Mouse (Mus musculus): ENCODE data around the gene Itga11.
"Not testable (repeated sequence)": the region's sequence is repeated elsewhere in the genome, so short reads cannot be mapped to it uniquely, and the experiment has no call there.

Gene Itga11

DNA sequence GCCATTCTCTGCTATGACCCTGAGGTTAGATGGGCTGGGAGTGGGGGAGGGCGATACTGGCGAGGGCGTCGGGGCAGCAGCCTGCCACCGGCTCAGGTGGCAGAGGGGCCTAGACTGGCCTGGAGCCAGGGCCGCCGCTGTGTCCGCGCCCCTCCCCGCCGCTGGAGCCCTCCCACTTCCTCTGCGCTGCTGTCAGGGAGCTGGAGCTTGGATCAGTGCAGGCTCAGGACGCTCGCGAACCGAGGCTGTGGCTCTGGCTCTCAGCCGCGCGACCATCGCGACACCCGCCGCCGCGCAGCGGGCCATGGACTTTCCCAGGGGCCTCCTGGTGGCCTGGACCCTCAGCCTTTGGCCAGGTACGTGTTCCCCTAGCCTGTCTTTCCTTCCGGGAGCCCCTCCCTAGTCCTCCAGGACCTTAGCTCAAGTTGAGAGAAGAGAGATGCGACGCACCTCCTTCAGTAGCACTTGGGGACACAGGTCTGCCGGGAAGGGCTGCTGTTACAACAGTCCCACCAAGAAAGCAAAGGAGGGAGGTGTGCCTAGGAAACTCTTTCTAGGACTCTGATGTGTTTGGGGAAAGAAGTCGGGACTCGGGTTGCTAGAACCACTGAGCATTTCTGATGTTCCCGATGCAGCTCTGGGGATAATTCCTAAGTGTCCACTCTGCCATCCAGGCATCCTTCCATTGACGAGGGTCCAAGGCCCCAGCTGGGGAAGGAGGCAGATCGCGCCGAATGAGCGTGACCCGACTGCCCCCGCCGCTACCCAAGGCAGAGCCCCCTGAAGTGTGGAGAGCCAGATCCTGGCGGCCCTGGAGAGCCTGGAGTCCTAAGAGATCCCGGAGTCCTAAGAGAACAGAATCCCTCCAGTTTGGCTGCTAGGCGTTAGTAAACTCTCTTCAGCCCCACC is at the start of gene Itga11:
TSS of gene Itga11 (plus strand) at position 186 of the 909 bp plus-strand sequence.
- DNase-seq (ENCODE audit: low read depth, low spot score), result no peak

GRCm38 (mm10) chr9:62630631-62631240 is 46.9 kb upstream of the Itga11 start:
- no peak for DNase-seq (ENCODE audit: low read depth, low spot score)

- no peak for DNase-seq (ENCODE audit: low read depth, low spot score)
These were observed 45.2 kb upstream of the Itga11 start for GRCm38 (mm10) chr9:62632392-62632791.

DNA sequence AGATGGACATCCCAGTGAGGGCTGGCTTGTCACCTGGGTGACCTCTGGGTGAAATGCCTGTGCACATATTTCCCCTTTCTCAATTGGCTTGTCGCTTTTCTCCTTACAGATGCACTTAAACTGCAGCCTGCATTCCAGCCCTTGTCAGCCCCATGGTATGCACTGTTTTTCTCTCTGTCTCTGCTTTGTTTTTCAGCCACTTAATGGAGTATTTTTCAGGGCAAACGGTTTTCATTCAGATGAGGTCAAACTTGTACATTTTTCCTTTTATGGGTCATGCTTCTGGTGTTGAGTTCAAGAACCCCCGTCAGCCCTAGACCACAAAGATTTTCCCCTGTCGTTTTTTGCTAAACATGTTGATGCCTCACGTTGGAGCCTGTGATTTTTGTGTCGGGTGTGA is 39.6 kb upstream of the Itga11 start:
- no peak for DNase-seq (ENCODE audit: low read depth, low spot score)

DNA sequence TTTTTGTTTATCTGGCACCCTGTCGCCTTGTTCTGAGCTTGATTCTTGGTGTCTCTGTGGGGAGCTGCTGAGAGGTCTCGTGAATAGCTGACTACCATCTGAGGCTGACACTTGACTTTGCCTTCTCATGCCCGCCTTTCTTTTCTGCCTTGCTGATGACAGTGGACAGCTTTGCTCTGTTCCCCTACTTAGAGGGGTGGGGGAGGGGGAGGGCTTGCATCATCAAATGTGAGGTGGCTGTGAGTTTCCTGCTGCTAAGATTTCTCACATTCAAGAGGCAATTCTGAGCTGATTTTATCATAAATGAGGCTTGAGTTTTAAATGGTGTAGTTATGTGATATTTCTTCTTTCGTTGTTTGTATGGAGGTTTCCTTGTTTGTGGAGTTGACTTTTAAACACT is 37.9 kb upstream of the Itga11 start:
- DNase-seq (ENCODE audit: low read depth, low spot score), result no peak

DNA sequence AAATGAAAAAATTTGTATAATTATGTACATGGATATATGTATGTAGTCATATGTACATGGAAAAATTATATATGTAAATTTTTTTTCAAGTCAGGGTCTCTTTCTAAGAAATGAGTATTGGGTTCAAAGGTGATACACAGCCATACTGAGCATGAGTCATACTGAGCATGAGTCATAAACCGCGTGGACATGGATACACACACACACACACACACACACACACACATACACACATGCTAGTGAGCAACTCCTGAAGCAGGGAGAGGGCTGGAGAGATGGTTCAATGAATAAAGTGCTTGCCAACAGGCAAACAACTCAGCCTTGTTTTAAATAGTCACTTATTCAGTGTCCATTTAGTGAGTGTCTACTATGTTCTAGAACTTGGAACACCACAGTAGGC is 37.4 kb upstream of the Itga11 start:
- no peak for DNase-seq (ENCODE audit: low read depth, low spot score)

- no peak for DNase-seq (ENCODE audit: low read depth, low spot score)
These were observed 31.8 kb upstream of the Itga11 start for GRCm38 (mm10) chr9:62645716-62646400.

- no peak for DNase-seq (ENCODE audit: low read depth, low spot score)
These were observed 30.9 kb upstream of the Itga11 start for GRCm38 (mm10) chr9:62646721-62647183.

DNA sequence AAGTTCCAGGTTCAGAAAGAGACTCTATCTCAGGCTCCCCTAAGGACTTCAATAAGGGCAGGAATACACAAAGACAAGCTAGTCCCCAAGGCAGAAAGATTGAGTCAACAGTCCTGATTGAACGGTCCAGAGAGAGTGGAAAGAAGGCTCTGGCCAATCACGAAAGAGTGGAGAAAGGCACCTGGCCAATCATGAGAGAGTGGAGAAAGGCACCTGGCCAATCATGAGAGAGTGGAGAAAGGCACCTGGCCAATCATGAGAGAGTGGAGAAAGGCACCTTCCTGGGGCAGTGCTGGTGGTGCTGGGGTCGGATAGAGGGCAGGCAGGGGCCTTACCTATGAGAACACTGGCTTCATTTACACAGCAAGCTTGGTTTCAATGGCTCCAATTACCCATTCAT is 28.2 kb upstream of the Itga11 start:
- no peak for DNase-seq (ENCODE audit: low read depth, low spot score)

GRCm38 (mm10) chr9:62650764-62651163 is 26.9 kb upstream of the Itga11 start:
- no peak for DNase-seq (ENCODE audit: low read depth, low spot score)

DNA sequence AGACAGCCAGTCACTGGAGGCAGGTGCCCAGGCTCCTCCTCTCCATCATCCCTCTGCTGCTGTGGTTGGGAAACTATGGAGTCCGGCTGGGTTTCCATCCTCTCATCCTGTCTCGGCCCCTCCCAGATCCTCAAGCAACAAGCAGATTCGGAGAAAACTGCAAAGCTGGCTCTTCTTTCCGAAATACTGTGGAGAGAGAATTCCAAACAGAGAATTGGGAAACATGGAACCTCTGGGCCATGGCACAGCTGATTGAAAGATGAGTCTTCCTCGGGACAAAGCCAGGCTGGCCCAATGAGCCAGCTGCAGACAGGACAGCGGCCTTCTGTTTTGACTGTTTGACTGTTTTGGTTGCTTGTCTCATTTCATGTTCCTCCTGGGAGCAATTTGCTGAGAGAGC is 23.3 kb upstream of the Itga11 start:
- DNase-seq (ENCODE audit: low read depth, low spot score), result no peak

DNA sequence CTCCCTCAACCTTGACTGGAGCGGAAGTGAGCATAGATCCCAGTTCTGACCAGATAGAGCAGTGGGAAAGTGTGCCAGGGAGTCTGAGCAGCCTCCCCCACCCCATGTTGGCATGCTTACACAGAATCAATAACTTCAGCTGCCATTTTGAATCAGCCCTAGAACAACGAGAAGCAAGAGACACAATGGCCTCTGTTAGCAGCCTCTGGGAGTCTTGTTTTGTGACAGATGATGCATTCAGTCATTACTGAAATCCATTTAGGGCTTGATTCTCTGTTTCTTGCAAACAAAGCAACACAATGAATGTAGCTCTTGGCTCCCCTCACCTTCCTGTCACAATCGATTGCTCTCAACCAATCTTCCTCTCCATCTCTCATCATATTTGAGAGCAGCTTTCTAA is 19.6 kb upstream of the Itga11 start:
- no peak for DNase-seq (ENCODE audit: low read depth, low spot score)

DNA sequence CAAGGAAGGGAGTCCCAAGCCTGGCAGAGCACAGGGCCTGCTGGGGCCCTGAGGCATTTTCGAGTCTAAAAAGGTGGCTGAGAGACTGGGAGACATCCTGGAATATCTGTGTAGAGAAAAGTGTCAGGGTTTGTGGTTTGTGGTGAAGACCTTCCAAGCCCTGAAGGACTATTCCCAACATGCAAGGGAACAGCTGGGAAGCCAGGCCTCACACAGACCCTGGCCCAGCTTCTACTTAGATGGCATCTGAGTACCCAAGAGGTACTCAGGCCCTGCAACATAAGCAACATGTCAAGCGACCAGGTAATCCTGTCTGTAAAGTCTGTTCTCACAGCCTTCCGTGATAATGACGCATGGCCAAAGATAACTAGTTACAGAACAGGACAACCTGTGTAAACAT is 18.6 kb upstream of the Itga11 start:
- no peak for DNase-seq (ENCODE audit: low read depth, low spot score)

- DNase-seq (ENCODE audit: low read depth, low spot score), result not testable (repeated sequence)
These were observed 16.7 kb upstream of the Itga11 start for GRCm38 (mm10) chr9:62660971-62661370.

GRCm38 (mm10) chr9:62663443-62663842 is 14.2 kb upstream of the Itga11 start:
- DNase-seq (ENCODE audit: low read depth, low spot score), result no peak

DNA sequence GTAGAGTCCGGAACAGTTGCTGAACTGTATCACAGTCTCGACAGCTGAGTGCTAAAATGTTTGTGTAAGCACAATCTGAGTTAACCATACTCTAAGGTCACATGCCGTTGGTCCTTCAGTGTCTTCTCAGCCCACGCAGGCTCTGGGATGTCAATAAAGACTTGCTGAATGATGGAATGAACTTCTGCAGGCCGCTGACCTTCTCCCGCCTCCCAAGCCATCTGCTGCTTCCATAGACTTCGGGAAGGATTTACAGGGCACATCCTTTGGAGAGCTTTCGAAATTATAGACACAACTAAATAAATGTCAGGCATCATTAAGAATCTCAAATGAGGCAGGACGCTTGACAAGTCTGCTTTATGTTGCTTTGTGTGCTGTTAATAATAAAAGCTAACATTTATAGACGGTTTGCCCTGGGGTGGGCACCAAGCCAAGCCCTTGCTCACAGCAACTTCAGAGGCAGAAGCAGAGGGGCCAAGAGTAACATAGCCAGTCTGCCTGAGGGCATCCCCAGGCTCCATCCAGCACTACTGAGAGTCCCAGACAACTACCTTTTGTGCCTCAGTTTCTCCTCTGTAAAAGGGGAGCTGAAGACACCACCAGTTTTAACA is 13.4 kb upstream of the Itga11 start:
- no peak for DNase-seq (ENCODE audit: low read depth, low spot score)

GRCm38 (mm10) chr9:62665892-62666291 is 11.7 kb upstream of the Itga11 start:
- no peak for DNase-seq (ENCODE audit: low read depth, low spot score)

DNA sequence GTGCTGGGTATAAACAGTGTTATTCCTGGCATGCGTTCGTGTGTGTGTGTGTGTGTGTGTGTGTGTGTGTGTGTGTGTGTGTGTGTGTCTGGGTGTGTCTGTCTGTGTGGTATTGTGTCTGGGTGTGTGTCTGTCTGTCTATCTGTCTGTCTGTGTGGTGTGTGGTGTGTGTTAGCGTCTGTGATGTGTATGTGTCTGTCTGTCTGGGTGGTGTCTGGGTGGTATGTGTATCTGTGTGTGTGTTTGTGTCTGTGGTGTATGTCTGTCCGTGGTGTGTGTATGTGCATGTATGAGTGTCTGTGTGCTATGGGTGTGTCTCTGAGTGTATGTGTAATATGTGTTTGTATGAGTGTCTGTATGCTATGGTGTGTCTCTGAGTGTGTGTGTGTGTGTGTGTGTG is 9.1 kb upstream of the Itga11 start:
- no peak for DNase-seq (ENCODE audit: low read depth, low spot score)

DNA sequence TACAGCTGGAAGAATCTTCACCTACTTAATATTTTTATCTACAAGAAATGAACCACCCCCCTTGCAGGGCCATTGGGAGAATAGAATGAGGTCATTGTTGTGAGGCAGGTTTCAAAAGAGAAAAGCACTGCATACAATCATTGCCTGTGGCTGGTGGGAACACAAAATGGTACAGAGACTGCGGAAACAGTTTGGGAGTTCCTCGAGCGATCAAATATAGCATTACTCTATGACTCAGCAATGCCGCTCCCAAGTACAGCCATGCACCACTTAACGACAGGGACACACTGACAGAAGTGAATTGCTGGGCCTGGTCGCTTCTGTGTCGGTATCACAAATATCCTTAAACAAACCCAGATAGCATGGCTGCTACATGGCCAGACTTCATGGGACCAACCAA is 4.4 kb upstream of the Itga11 start:
- DNase-seq (ENCODE audit: low read depth, low spot score), result no peak

GRCm38 (mm10) chr9:62675172-62675571 is 2.5 kb upstream of the Itga11 start:
- no peak for DNase-seq (ENCODE audit: low read depth, low spot score)

DNA sequence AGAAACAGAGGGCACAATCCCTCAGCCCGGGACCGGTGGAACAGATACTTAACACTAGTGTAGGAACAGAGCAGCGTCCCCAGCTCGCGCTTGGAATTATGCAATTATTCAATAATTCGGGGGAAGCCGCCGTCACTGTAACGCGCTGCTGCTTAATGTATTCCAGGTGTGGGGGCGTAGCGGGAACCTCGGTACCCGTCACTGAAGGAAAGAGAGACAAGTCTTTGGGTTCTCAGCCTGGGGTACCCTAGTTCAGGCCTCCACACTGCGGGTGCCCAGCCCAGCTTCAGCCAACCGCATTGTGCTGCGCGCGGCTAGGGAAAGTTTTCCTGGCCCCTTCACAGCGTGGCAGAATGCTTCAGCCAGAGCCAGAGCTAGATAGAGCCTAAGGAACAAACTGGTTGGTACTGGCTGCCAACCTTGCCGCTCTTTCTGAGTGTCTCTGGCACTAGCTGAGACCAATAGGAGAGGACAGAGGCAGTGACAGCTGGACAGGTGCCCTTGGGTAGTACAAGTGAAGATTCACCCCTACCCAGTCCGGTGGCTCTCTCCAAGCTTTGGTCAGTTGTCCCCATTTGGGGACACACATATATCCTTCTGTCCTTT is 1.0 kb downstream of the Itga11 start:
- no peak for DNase-seq (ENCODE audit: low read depth, low spot score)

DNA sequence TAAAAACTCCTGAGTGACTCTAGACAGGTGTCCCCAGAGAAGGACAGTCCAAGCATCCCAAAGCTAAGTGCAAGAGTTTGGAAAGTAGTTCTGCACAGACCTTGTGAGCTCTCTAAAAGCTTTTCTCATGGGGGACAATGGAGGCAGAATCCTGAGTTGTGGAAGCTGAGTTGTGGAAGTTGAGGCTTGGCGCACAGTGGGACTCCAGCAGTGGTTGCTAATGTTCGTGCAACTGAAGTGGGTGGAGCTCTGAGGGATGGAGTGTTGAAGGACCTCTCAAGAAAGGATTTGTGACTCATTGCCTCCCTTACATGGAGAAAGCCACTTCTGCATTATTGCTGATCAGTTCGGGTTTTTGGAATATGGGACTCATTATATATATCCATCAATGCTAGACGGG is 1.8 kb downstream of the Itga11 start:
- no peak for DNase-seq (ENCODE audit: low read depth, low spot score)

Data from WW6 (cell line).